Mouse (Mus musculus): ENCODE measurements around the gene Gpatch2l. TPM values are rescaled to one million over a fixed set of nuclear protein-coding genes. Genes with fewer than 3 reads are reported as not detected.

Gpatch2l gene
- total and polyA plus RNA-seq, 3 experiments = 5.5 to 8.5 (median 8.0) TPM

DNA sequence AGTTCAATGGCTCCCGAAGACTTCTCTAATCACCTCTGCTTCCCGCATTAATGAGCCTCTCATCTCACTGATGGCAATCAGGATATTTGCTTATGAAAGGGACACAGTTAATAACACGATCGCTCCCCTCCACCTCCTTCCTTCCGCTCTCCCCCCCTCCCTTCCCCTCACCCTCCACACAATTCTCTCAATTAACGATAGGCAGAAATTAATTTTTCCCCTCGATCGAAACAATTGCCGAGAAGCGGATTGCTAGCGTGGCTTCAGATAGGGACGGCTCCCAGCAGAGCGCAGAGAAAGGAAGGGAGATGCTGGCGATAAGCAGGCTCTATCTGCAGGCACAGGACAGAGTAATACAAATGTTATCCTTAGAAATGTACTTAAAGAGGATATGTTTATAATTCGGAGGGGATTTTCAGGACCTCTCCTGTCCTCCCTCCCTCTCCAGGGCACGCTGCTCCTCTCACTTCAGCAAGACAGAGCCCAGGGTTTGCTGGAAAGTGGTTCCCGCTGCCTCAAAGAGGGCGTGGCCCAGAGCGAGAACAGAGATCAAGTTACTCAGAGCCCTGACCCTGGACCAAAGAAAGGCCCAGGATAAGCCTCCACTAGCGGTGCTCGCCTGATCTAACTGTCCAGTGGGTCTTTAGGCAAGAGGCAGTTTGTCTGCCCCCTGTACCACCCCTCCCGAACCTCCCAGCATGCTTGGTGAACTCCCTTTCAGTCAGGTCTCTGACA is 24.8 kb upstream of the Gpatch2l start:
- H3K79me2 ChIP-seq (replicated peaks; ENCODE audit: control insufficient read depth, extremely low read depth, insufficient read depth, poor library complexity, severe bottlenecking) = no peaks in the 10 kb centered on the region
- H3K4me2 ChIP-seq (ENCODE audit: insufficient read depth, low read depth, poor library complexity, severe bottlenecking) = no peak overlapping the region
- H3K36me3 ChIP-seq (replicated peaks in 1 of 2; ENCODE audit: control insufficient read depth in 1 of 2, insufficient read depth in 1 of 2, low read length in 1 of 2) = no peaks in the 10 kb centered on the region
- no peak overlapping the region for H3K27ac ChIP-seq (ENCODE audit: insufficient read depth, low read depth)
- H3K27me3 ChIP-seq (replicated peaks) = peaks cover 18% of the 10 kb centered on the region
- dilution Hi-C loops (cut with MboI; ENCODE audit: extremely low pct_ligation_motif_present, extremely low pct_unique_long_range_greater_than_20kb, low sequenced_read_pairs) (no loop called here), in situ Hi-C loops (cut with MboI; ENCODE audit: low pct_ligation_motif_present, low pct_unique_long_range_greater_than_20kb, low sequenced_read_pairs) (no loop called here)
- no peak for TF ChIP-seq MEF2A (IDR thresholded peaks at IDR 0.05; ENCODE audit: borderline replicate concordance, low read depth, low read length)
- TF ChIP-seq ELF1 (IDR thresholded peaks at IDR 0.05; ENCODE audit: low read depth, low read length) = no peak
- TF ChIP-seq CTCF (conservative IDR thresholded peaks at IDR 0.05 in 1 of 2, IDR thresholded peaks at IDR 0.05 in 1 of 2; ENCODE audit: low read depth in 2 of 2, low read length in 2 of 2) = no peak
- TF ChIP-seq SIN3A (IDR thresholded peaks at IDR 0.05; ENCODE audit: low read length) = no peak
- TF ChIP-seq USF2 (conservative IDR thresholded peaks at IDR 0.05; ENCODE audit: low read depth, low read length) = no peak
- TF ChIP-seq KAT2A (IDR thresholded peaks at IDR 0.05; ENCODE audit: insufficient replicate concordance, low read length) = no peak
- no peak for TF ChIP-seq USF1 (IDR thresholded peaks at IDR 0.05; ENCODE audit: low read depth, low read length)
- no peak for TF ChIP-seq POLR2A (IDR thresholded peaks at IDR 0.05; ENCODE audit: low read depth, low read length)
- TF ChIP-seq CHD2 (IDR thresholded peaks at IDR 0.05; ENCODE audit: low read length) = no peak
- TF ChIP-seq E2F4 (IDR thresholded peaks at IDR 0.05; ENCODE audit: insufficient replicate concordance, low read depth, low read length) = no peak
- TF ChIP-seq RCOR1 (conservative IDR thresholded peaks at IDR 0.05; ENCODE audit: low read depth, low read length) = no peak
- no peak for TF ChIP-seq SMC3 (IDR thresholded peaks at IDR 0.05; ENCODE audit: low read depth, low read length)
- no peak for TF ChIP-seq MAZ (IDR thresholded peaks at IDR 0.05; ENCODE audit: low read depth, low read length)
- H3K4me1 ChIP-seq (ENCODE audit: control insufficient read depth in 1 of 2, insufficient read depth in 2 of 2) = peaks cover 0 to 3% of the 10 kb centered on the region in 2 experiments; a peak in 1 of 4 replicates
- H3K9ac ChIP-seq (ENCODE audit: insufficient read depth, low read depth) = no peak overlapping the region
- H3K4me3 ChIP-seq (replicated peaks in 1 of 3; ENCODE audit: low read depth in 2 of 3, low read length in 2 of 3, poor library complexity in 1 of 3) = no peak overlapping the region
- no peaks in the 10 kb centered on the region for H3K9me3 ChIP-seq (replicated peaks; ENCODE audit: low read length)
- DNase-seq (ENCODE audit: extremely low read depth) = no peak

DNA sequence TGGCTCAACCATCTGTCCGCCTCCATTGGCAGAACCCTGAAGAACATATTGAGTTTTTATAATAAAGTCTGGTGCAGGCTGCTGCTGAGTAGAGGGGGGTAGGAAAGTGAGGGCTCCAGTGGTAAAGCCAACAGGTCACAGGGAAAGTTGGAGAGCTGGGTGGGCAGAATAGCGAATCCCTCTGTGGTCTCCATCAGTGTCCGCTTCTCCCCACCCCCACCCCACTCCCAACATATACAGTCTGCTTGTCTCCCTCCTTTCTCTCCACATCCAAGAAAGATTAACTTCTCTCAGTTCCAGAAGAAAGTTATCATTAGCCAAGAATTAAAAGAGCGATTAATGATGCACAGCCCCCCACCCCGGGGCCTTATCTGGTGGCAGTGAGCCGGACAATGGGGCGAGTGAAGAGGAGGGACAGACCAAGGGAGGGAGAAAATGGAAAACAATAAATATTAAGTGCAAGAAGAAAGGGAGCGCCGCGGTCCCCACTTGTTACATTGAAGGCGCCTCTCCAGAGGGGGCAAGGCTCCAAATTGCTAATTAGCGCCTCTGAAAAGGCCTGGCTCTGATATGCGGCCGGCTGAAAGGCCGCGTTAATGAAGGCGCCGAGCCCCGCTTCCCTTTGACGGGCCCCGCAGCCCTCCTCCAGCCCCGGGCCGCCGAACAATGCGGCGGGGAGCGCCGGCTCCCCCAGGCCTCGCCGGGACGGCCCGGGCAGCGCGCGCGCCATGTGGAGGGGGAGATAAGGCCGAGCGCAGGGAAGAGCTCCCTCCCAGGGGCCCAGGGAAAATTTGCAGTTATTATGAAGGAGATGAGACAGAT is 21.2 kb upstream of the Gpatch2l start:
- H3K4me2 ChIP-seq (ENCODE audit: insufficient read depth, low read depth, poor library complexity, severe bottlenecking) = no peak overlapping the region
- TF ChIP-seq KAT2A (IDR thresholded peaks at IDR 0.05; ENCODE audit: insufficient replicate concordance, low read length) (no peak), GABPA (IDR thresholded peaks at IDR 0.05; ENCODE audit: insufficient replicate concordance, low read depth, low read length) (no peak), E2F4 (IDR thresholded peaks at IDR 0.05; ENCODE audit: insufficient replicate concordance, low read depth, low read length) (no peak), NRF1 (IDR thresholded peaks at IDR 0.05; ENCODE audit: low read depth, low read length) (no peak), ZKSCAN1 (IDR thresholded peaks at IDR 0.05; ENCODE audit: borderline replicate concordance, low read depth, low read length) (no peak), CHD1 (IDR thresholded peaks at IDR 0.05; ENCODE audit: low read depth, low read length) (no peak), ETS1 (conservative IDR thresholded peaks at IDR 0.05; ENCODE audit: low read depth, low read length) (no peak), TCF12 (IDR thresholded peaks at IDR 0.05; ENCODE audit: low read depth, low read length) (no peak), RCOR1 (conservative IDR thresholded peaks at IDR 0.05; ENCODE audit: low read depth, low read length) (no peak), PAX5 (IDR thresholded peaks at IDR 0.05; ENCODE audit: low read length) (no peak), JUN (IDR thresholded peaks at IDR 0.05; ENCODE audit: insufficient read depth, low read depth, low read length) (no peak), MXI1 (IDR thresholded peaks at IDR 0.05; ENCODE audit: low read depth, low read length) (no peak)

More for the DNA sequence above, 21.2 kb upstream of the Gpatch2l start:
- DNase-seq (ENCODE audit: extremely low read depth) = no peak
- Histone ChIP-seq H3K4me1 (ENCODE audit: control insufficient read depth in 1 of 2, insufficient read depth in 2 of 2) (no peaks in the 10 kb centered on the region), H3K27ac (ENCODE audit: insufficient read depth, low read depth) (no peak overlapping the region), H3K4me3 (replicated peaks in 1 of 3; ENCODE audit: low read depth in 2 of 3, low read length in 2 of 3, poor library complexity in 1 of 3) (no peak overlapping the region), H3K9me3 (replicated peaks; ENCODE audit: low read length) (no peaks in the 10 kb centered on the region), H3K36me3 (replicated peaks in 1 of 2; ENCODE audit: control insufficient read depth in 1 of 2, insufficient read depth in 1 of 2, low read length in 1 of 2) (no peaks in the 10 kb centered on the region), H3K79me2 (replicated peaks; ENCODE audit: control insufficient read depth, extremely low read depth, insufficient read depth, poor library complexity, severe bottlenecking) (no peaks in the 10 kb centered on the region), H3K27me3 (replicated peaks) (peaks cover 8% of the 10 kb centered on the region), H3K9ac (ENCODE audit: insufficient read depth, low read depth) (no peak overlapping the region)
- in situ Hi-C loops (cut with MboI; ENCODE audit: low pct_ligation_motif_present, low pct_unique_long_range_greater_than_20kb, low sequenced_read_pairs) (no loop called here), dilution Hi-C loops (cut with MboI; ENCODE audit: extremely low pct_ligation_motif_present, extremely low pct_unique_long_range_greater_than_20kb, low sequenced_read_pairs) (no loop called here)
